8 mouse cellular contexts compared by ENCODE assay signal in genomic region chr7:80400571-80400970, GRCm38 (mm10). TPM values are rescaled to one million over a fixed set of nuclear protein-coding genes. Genes with fewer than 3 reads are reported as not detected.
DNase-seq lines count a peak whose midpoint lies in the region; ATAC-seq and TF ChIP-seq lines count a peak whose summit lies in the region.

No protein-coding gene starts in this region.

- H3K9me3 ChIP-seq in forebrain, embryonic 10.5 days, result no peaks in the 10 kb centered on the region
- no peaks in the 10 kb centered on the region for H3K9me3 ChIP-seq in forebrain, embryonic 15.5 days
- H3K9me3 ChIP-seq in CH12.LX (replicated peaks; ENCODE audit: low read length), result no peaks in the 10 kb centered on the region
- no peaks in the 10 kb centered on the region for H3K9me3 ChIP-seq in intestine, embryonic 14.5 days (ENCODE audit: control insufficient read depth, low read length)
- H3K9me3 ChIP-seq in liver, embryonic 12.5 days (replicated peaks), result no peaks in the 10 kb centered on the region

- no peak overlapping the region for H3K9ac ChIP-seq in forebrain, embryonic 15.5 days (replicated peaks)
- H3K9ac ChIP-seq in CH12.LX (ENCODE audit: insufficient read depth, low read depth), result peak overlapping the region; percentile 99; the same call in 1 of the 2 replicates
- H3K9ac ChIP-seq in intestine, embryonic 14.5 days (ENCODE audit: low read length), result no peak overlapping the region
- no peak overlapping the region for H3K9ac ChIP-seq in liver, embryonic 12.5 days

- no peak for TF ChIP-seq CTCF in CH12.LX (conservative IDR thresholded peaks at IDR 0.05 in 1 of 2, IDR thresholded peaks at IDR 0.05 in 1 of 2; ENCODE audit: low read depth in 2 of 2, low read length in 2 of 2)

- H3K4me1 ChIP-seq in forebrain, embryonic 10.5 days, result peaks cover 46% of the 10 kb centered on the region
- peaks cover 44% of the 10 kb centered on the region for H3K4me1 ChIP-seq in forebrain, embryonic 15.5 days
- peaks cover 19 to 58% of the 10 kb centered on the region in 2 experiments for H3K4me1 ChIP-seq in CH12.LX (ENCODE audit: control insufficient read depth in 1 of 2, insufficient read depth in 2 of 2)
- H3K4me1 ChIP-seq in intestine, embryonic 14.5 days (replicated peaks; ENCODE audit: control insufficient read depth, insufficient read depth, low read length), result peaks cover 25% of the 10 kb centered on the region
- H3K4me1 ChIP-seq in liver, embryonic 12.5 days, result peaks cover 54% of the 10 kb centered on the region

- dilution Hi-C loops in CH12.LX (cut with MboI; ENCODE audit: extremely low pct_ligation_motif_present, extremely low pct_unique_long_range_greater_than_20kb, low sequenced_read_pairs), result no loop called here

- DNase-seq in forebrain, embryonic 10.5 days (ENCODE audit: extremely low spot score, low spot score), result no peak
- DNase-seq in CH12.LX (ENCODE audit: extremely low read depth), result no peak
- no peak for DNase-seq in intestine, embryonic 14.5 days (ENCODE audit: low spot score)
- no peak for DNase-seq in ovary, postnatal 36 days (ENCODE audit: low spot score)
- no peak for DNase-seq in urinary bladder, adult 18-20 months (ENCODE audit: low spot score in 2 of 2)
- no peak for DNase-seq in layer of hippocampus, postnatal 10 days (ENCODE audit: low spot score in 2 of 2)

- TF ChIP-seq EP300 in CH12.LX (IDR thresholded peaks at IDR 0.05; ENCODE audit: low read length), result no peak

- H3K4me3 ChIP-seq in forebrain, embryonic 10.5 days, result peak overlapping the region; percentile 96; the same call in 1 of the 2 replicates
- H3K4me3 ChIP-seq in forebrain, embryonic 15.5 days, result no peak overlapping the region
- peak overlapping the region in 2 of 3 experiments; percentile 83 to 86 for H3K4me3 ChIP-seq in CH12.LX (replicated peaks in 1 of 3; ENCODE audit: low read depth in 2 of 3, low read length in 2 of 3, poor library complexity in 1 of 3)
- no peak overlapping the region for H3K4me3 ChIP-seq in intestine, embryonic 14.5 days (ENCODE audit: low read depth, low read length)
- H3K4me3 ChIP-seq in liver, embryonic 12.5 days, result peak overlapping the region; percentile 76; the same call in 1 of the 2 replicates

- peaks cover 24% of the 10 kb centered on the region for H3K79me2 ChIP-seq in CH12.LX (replicated peaks; ENCODE audit: control insufficient read depth, extremely low read depth, insufficient read depth, poor library complexity, severe bottlenecking)

- no peak for TF ChIP-seq RAD21 in CH12.LX (IDR thresholded peaks at IDR 0.05; ENCODE audit: low read depth, low read length)

- 0 out of 2 replicates have a peak overlapping the region, but pooled peaks have one; percentile 8 for H3K27ac ChIP-seq in forebrain, embryonic 10.5 days
- no peak overlapping the region for H3K27ac ChIP-seq in forebrain, embryonic 15.5 days (replicated peaks)
- no peak overlapping the region for H3K27ac ChIP-seq in CH12.LX (ENCODE audit: insufficient read depth, low read depth)
- H3K27ac ChIP-seq in intestine, embryonic 14.5 days (ENCODE audit: low read depth), result no peak overlapping the region
- H3K27ac ChIP-seq in liver, embryonic 12.5 days, result peak overlapping the region; percentile 48; the same call in 1 of the 2 replicates

- no peak for TF ChIP-seq POLR2A in CH12.LX (IDR thresholded peaks at IDR 0.05; ENCODE audit: low read depth, low read length)

- no peak overlapping the region; the same call in 1 of the 2 replicates for H3K4me2 ChIP-seq in forebrain, embryonic 15.5 days (replicated peaks)
- H3K4me2 ChIP-seq in CH12.LX (ENCODE audit: insufficient read depth, low read depth, poor library complexity, severe bottlenecking), result peak overlapping the region; percentile 79
- H3K4me2 ChIP-seq in intestine, embryonic 14.5 days (ENCODE audit: low read length), result peak overlapping the region; percentile 84; the same call in 1 of the 2 replicates
- peak overlapping the region; percentile 98 for H3K4me2 ChIP-seq in liver, embryonic 12.5 days

- H3K36me3 ChIP-seq in forebrain, embryonic 10.5 days (replicated peaks), result peaks cover 25% of the 10 kb centered on the region
- peaks cover 17% of the 10 kb centered on the region for H3K36me3 ChIP-seq in forebrain, embryonic 15.5 days
- peaks cover 18 to 31% of the 10 kb centered on the region in 2 experiments for H3K36me3 ChIP-seq in CH12.LX (replicated peaks in 1 of 2; ENCODE audit: control insufficient read depth in 1 of 2, insufficient read depth in 1 of 2, low read length in 1 of 2)
- peaks cover 22% of the 10 kb centered on the region for H3K36me3 ChIP-seq in intestine, embryonic 14.5 days (ENCODE audit: control insufficient read depth, insufficient read depth, low read length)
- peaks cover 32% of the 10 kb centered on the region for H3K36me3 ChIP-seq in liver, embryonic 12.5 days

- ATAC-seq in forebrain, embryonic 15.5 days (replicated peaks), result no peak
- ATAC-seq in intestine, embryonic 14.5 days (replicated peaks; ENCODE audit: low FRiP score, low TSS enrichment, low read depth), result no peak
- ATAC-seq in liver, embryonic 12.5 days, result no peak

- H3K27me3 ChIP-seq in forebrain, embryonic 10.5 days (ENCODE audit: poor library complexity, severe bottlenecking), result peaks cover 25% of the 10 kb centered on the region
- H3K27me3 ChIP-seq in forebrain, embryonic 15.5 days, result no peaks in the 10 kb centered on the region
- H3K27me3 ChIP-seq in CH12.LX (replicated peaks), result no peaks in the 10 kb centered on the region
- H3K27me3 ChIP-seq in intestine, embryonic 14.5 days (replicated peaks; ENCODE audit: control insufficient read depth, insufficient read depth, low read length), result no peaks in the 10 kb centered on the region
- peaks cover 65% of the 10 kb centered on the region for H3K27me3 ChIP-seq in liver, embryonic 12.5 days (replicated peaks)

- WGBS in forebrain, embryonic 10.5 days, result 81% methylated on average over 6 of the region's 6 CpGs
- 75% methylated on average over 6 of the region's 6 CpGs for WGBS in forebrain, embryonic 15.5 days
- WGBS in intestine, embryonic 14.5 days, result 76% methylated on average over 6 of the region's 6 CpGs
- WGBS in liver, embryonic 12.5 days (ENCODE audit: insufficient replicate concordance), result 74% methylated on average over 6 of the region's 6 CpGs

- in situ Hi-C loops in CH12.LX (cut with MboI; ENCODE audit: low pct_ligation_motif_present, low pct_unique_long_range_greater_than_20kb, low sequenced_read_pairs), result no loop called here

TF ChIP-seq in CH12.LX, 34 proteins besides CTCF, POLR2A, EP300 and RAD21 (continues in another document):
- no peak for TF ChIP-seq ZKSCAN1 (IDR thresholded peaks at IDR 0.05; ENCODE audit: borderline replicate concordance, low read depth, low read length)

RNA-seq across cellular contexts. Expression of gene Furin, which starts 4.7 kb away (rescaled TPM):
- polyA plus RNA-seq in forebrain, embryonic 10.5 days (2016; fragmentation: Nextera tagmentation; extraction: Ambion mirVana), result 3.3 and 3.9 TPM in 2 replicates
- 4.8 and 4.9 TPM in 2 replicates for polyA plus RNA-seq in forebrain, embryonic 15.5 days (2015; fragmentation: Nextera tagmentation; extraction: Ambion mirVana)
- total RNA-seq in CH12.LX (2012; rRNA removed) (11.1 and 13.5 TPM in 2 replicates), CH12.LX (2014; rRNA removed) (1.1 and 1.5 TPM in 2 replicates)
- 17.0 and 20.9 TPM in 2 replicates for polyA plus RNA-seq in CH12.LX (2012; ENCODE audit: insufficient read length, low read depth)
- 10.3 and 10.6 TPM in 2 replicates for polyA plus RNA-seq in intestine, embryonic 14.5 days (2014; fragmentation: Nextera tagmentation; extraction: Ambion mirVana)
- 5.6 and 5.9 TPM in 2 replicates for polyA plus RNA-seq in liver, embryonic 12.5 days (2016; fragmentation: Nextera tagmentation; extraction: Ambion mirVana)
- total RNA-seq in layer of hippocampus, postnatal 10 days (2021), result 10 to 100 TPM; 53.6 to 56.6 TPM

RNA-seq across cellular contexts. Expression of gene Fes, which starts 12.8 kb away (rescaled TPM):
- polyA plus RNA-seq in forebrain, embryonic 10.5 days (2016; fragmentation: Nextera tagmentation; extraction: Ambion mirVana), result 7.2 and 9.2 TPM in 2 replicates
- 2.6 and 3.3 TPM in 2 replicates for polyA plus RNA-seq in forebrain, embryonic 15.5 days (2015; fragmentation: Nextera tagmentation; extraction: Ambion mirVana)
- total RNA-seq in CH12.LX (2012; rRNA removed) (7.1 and 9.8 TPM in 2 replicates), CH12.LX (2014; rRNA removed) (4.3 and 6.5 TPM in 2 replicates)
- 11.7 and 16.2 TPM in 2 replicates for polyA plus RNA-seq in CH12.LX (2012; ENCODE audit: insufficient read length, low read depth)
- polyA plus RNA-seq in intestine, embryonic 14.5 days (2014; fragmentation: Nextera tagmentation; extraction: Ambion mirVana), result 8.0 and 10.1 TPM in 2 replicates
- 10.3 and 11.4 TPM in 2 replicates for polyA plus RNA-seq in liver, embryonic 12.5 days (2016; fragmentation: Nextera tagmentation; extraction: Ambion mirVana)
- 10 to 100 TPM in 1 of 2 experiments, 1 to 10 TPM in 1; 5.2 to 10.6 TPM for total RNA-seq in layer of hippocampus, postnatal 10 days (2021)

RNA-seq across cellular contexts. Expression of gene Man2a2, which starts 29.4 kb away (rescaled TPM):
- 17.0 and 17.8 TPM in 2 replicates for polyA plus RNA-seq in forebrain, embryonic 10.5 days (2016; fragmentation: Nextera tagmentation; extraction: Ambion mirVana)
- polyA plus RNA-seq in forebrain, embryonic 15.5 days (2015; fragmentation: Nextera tagmentation; extraction: Ambion mirVana), result 19.2 and 20.3 TPM in 2 replicates
- total RNA-seq in CH12.LX (2012; rRNA removed) (46.3 and 48.3 TPM in 2 replicates), CH12.LX (2014; rRNA removed) (12.5 and 14.3 TPM in 2 replicates)
- polyA plus RNA-seq in CH12.LX (2012; ENCODE audit: insufficient read length, low read depth), result 33.6 and 44.3 TPM in 2 replicates
- polyA plus RNA-seq in intestine, embryonic 14.5 days (2014; fragmentation: Nextera tagmentation; extraction: Ambion mirVana), result 17.4 and 18.8 TPM in 2 replicates
- 5.8 and 6.5 TPM in 2 replicates for polyA plus RNA-seq in liver, embryonic 12.5 days (2016; fragmentation: Nextera tagmentation; extraction: Ambion mirVana)
- 100 to 1,000 TPM; 106 to 115 TPM for total RNA-seq in layer of hippocampus, postnatal 10 days (2021)

RNA-seq across cellular contexts. Expression of gene Hddc3, which starts 57.7 kb away (rescaled TPM):
- 25.2 and 27.9 TPM in 2 replicates for polyA plus RNA-seq in forebrain, embryonic 10.5 days (2016; fragmentation: Nextera tagmentation; extraction: Ambion mirVana)
- polyA plus RNA-seq in forebrain, embryonic 15.5 days (2015; fragmentation: Nextera tagmentation; extraction: Ambion mirVana), result 23.0 and 25.4 TPM in 2 replicates
- total RNA-seq in CH12.LX (2012; rRNA removed), result 9.6 and 12.6 TPM in 2 replicates
- total RNA-seq in CH12.LX (2014; rRNA removed), result 3.1 and 5.5 TPM in 2 replicates
- 2.6 and 4.6 TPM in 2 replicates for polyA plus RNA-seq in CH12.LX (2012; ENCODE audit: insufficient read length, low read depth)
- 19.8 and 19.9 TPM in 2 replicates for polyA plus RNA-seq in intestine, embryonic 14.5 days (2014; fragmentation: Nextera tagmentation; extraction: Ambion mirVana)
- 5.1 and 6.8 TPM in 2 replicates for polyA plus RNA-seq in liver, embryonic 12.5 days (2016; fragmentation: Nextera tagmentation; extraction: Ambion mirVana)
- total RNA-seq in layer of hippocampus, postnatal 10 days (2021), result 10 to 100 TPM; 37.2 to 44.9 TPM

RNA-seq across cellular contexts. Expression of gene Unc45a, which starts 59.8 kb away (rescaled TPM):
- 42.0 and 44.0 TPM in 2 replicates for polyA plus RNA-seq in forebrain, embryonic 10.5 days (2016; fragmentation: Nextera tagmentation; extraction: Ambion mirVana)
- 48.2 and 54.3 TPM in 2 replicates for polyA plus RNA-seq in forebrain, embryonic 15.5 days (2015; fragmentation: Nextera tagmentation; extraction: Ambion mirVana)
- total RNA-seq in CH12.LX (2012; rRNA removed), result 21.8 and 22.6 TPM in 2 replicates
- total RNA-seq in CH12.LX (2014; rRNA removed), result 7.9 and 13.8 TPM in 2 replicates
- polyA plus RNA-seq in CH12.LX (2012; ENCODE audit: insufficient read length, low read depth), result 16.8 and 22.2 TPM in 2 replicates
- polyA plus RNA-seq in intestine, embryonic 14.5 days (2014; fragmentation: Nextera tagmentation; extraction: Ambion mirVana), result 29.9 and 34.2 TPM in 2 replicates
- polyA plus RNA-seq in liver, embryonic 12.5 days (2016; fragmentation: Nextera tagmentation; extraction: Ambion mirVana), result 17.1 and 17.3 TPM in 2 replicates
- 10 to 100 TPM; 47.9 to 61.9 TPM for total RNA-seq in layer of hippocampus, postnatal 10 days (2021)

Comparison
In these comparisons a context has a peak if more than half of its experiments do, and no peak if none do; other contexts are left out.
1. H3K27ac ChIP-seq: peak in forebrain, embryonic 10.5 days (single experiment) and liver, embryonic 12.5 days (single experiment); none in forebrain, embryonic 15.5 days (single experiment), CH12.LX (single experiment) and intestine, embryonic 14.5 days (single experiment).
2. H3K4me3 ChIP-seq: peak in forebrain, embryonic 10.5 days (single experiment), CH12.LX (2 of 3) and liver, embryonic 12.5 days (single experiment); none in forebrain, embryonic 15.5 days (single experiment) and intestine, embryonic 14.5 days (single experiment).